In the genomic region with DNA sequence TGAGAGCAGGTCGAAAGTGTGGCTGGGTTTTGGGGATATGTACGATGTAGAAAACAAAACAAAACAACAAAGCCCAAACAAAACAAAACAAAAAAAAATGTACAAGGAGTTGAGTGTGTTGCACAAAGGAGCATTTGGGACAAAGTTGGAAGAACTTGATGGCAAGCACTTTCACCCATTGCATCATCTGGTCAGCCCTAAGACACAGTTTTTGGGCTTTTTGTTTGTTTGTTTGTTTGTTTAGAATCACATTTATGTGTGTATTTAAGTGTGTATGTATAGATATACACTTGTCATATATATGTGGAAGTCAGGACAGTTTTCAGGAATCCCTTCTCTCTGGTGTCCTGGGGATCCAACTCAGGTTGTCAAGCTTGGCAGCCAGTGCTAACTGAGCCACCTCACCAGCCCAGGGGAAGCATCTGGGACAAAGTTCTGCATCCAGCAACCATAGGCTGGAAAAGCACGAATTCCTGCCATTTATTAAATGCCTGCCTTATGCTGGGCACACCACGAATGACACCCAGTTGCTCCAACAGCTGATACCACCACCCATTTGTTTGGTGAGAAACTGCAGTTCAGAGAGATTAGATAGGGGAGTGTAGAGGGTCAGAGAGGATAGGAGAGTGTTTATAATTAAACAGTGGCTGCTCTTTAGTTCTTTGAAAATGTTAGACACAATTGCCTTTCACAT, we compare ENCODE assay signal across 14 mouse cellular contexts. TPM values are rescaled to one million over a fixed set of nuclear protein-coding genes. Genes with fewer than 3 reads are reported as not detected.
DNase-seq lines count a peak whose midpoint lies in the region; ATAC-seq and TF ChIP-seq lines count a peak whose summit lies in the region.
"Had no signal": no experiment of that assay in that cellular context is flagged by ENCODE, and none has a peak within 500 bp of the region (broad histone marks: within the 10 kb centered on the region; RNA-seq: fewer than 3 reads in every experiment).

No protein-coding gene starts in this region.

- no peak for ATAC-seq in embryonic facial prominence, embryonic 13.5 days (ENCODE audit: insufficient number of reproducible peaks, insufficient read depth, low FRiP score, low TSS enrichment, low read depth)
- no peak for ATAC-seq in limb, embryonic 15.5 days (ENCODE audit: insufficient number of reproducible peaks, low FRiP score, low TSS enrichment, low read depth)
- ATAC-seq in stomach, postnatal 0 days (ENCODE audit: low FRiP score, low TSS enrichment): no peak

- no peaks in the 10 kb centered on the region for H3K36me3 ChIP-seq in embryonic facial prominence, embryonic 13.5 days
- H3K36me3 ChIP-seq in embryonic facial prominence, embryonic 10.5 days (replicated peaks): no peaks in the 10 kb centered on the region
- H3K36me3 ChIP-seq in limb, embryonic 15.5 days: no peaks in the 10 kb centered on the region
- no peaks in the 10 kb centered on the region for H3K36me3 ChIP-seq in stomach, postnatal 0 days (ENCODE audit: control insufficient read depth, insufficient read depth, low read length)
- H3K36me3 ChIP-seq: heart, embryonic 13.5 days; lung, embryonic 15.5 days had no signal

- peaks cover 26% of the 10 kb centered on the region for H3K4me1 ChIP-seq in embryonic facial prominence, embryonic 13.5 days
- H3K4me1 ChIP-seq in embryonic facial prominence, embryonic 10.5 days: peaks cover 39% of the 10 kb centered on the region
- peaks cover 11% of the 10 kb centered on the region for H3K4me1 ChIP-seq in limb, embryonic 15.5 days
- H3K4me1 ChIP-seq in stomach, postnatal 0 days (replicated peaks; ENCODE audit: control insufficient read depth, insufficient read depth): no peaks in the 10 kb centered on the region; the same call in 1 of the 2 replicates
- peaks cover 13% of the 10 kb centered on the region for H3K4me1 ChIP-seq in cerebellum, adult 2 months (ENCODE audit: control insufficient read depth, insufficient read depth, low read length)

- intact Hi-C loops in left cerebral cortex, postnatal 4 days (cut with DNase I): no loop called here

- no peaks in the 10 kb centered on the region for H3K27me3 ChIP-seq in embryonic facial prominence, embryonic 13.5 days
- no peaks in the 10 kb centered on the region for H3K27me3 ChIP-seq in embryonic facial prominence, embryonic 10.5 days (replicated peaks; ENCODE audit: low read depth, poor library complexity, severe bottlenecking)
- no peaks in the 10 kb centered on the region for H3K27me3 ChIP-seq in limb, embryonic 15.5 days
- H3K27me3 ChIP-seq in stomach, postnatal 0 days (ENCODE audit: control insufficient read depth, insufficient read depth, low read length): no peaks in the 10 kb centered on the region
- H3K27me3 ChIP-seq in cerebellum, adult 2 months (ENCODE audit: control insufficient read depth, insufficient read depth, low read length): no peaks in the 10 kb centered on the region
- H3K27me3 ChIP-seq: heart, embryonic 13.5 days; lung, embryonic 15.5 days had no signal

- H3K4me2 ChIP-seq in embryonic facial prominence, embryonic 13.5 days: no peak overlapping the region
- H3K4me2 ChIP-seq in limb, embryonic 15.5 days: no peak overlapping the region
- no peak overlapping the region for H3K4me2 ChIP-seq in stomach, postnatal 0 days (replicated peaks; ENCODE audit: low read depth)
- H3K4me2 ChIP-seq: heart, embryonic 13.5 days; hindbrain, embryonic 14.5 days; lung, embryonic 15.5 days; midbrain, embryonic 11.5 days had no signal

- H3K9ac ChIP-seq in embryonic facial prominence, embryonic 13.5 days: no peak overlapping the region
- H3K9ac ChIP-seq in limb, embryonic 15.5 days: no peak overlapping the region
- H3K9ac ChIP-seq in stomach, postnatal 0 days (ENCODE audit: low read length): no peak overlapping the region
- H3K9ac ChIP-seq: hindbrain, embryonic 14.5 days; lung, embryonic 15.5 days had no signal

- H3K9me3 ChIP-seq in embryonic facial prominence, embryonic 13.5 days: no peaks in the 10 kb centered on the region
- H3K9me3 ChIP-seq in embryonic facial prominence, embryonic 10.5 days: no peaks in the 10 kb centered on the region
- no peaks in the 10 kb centered on the region for H3K9me3 ChIP-seq in limb, embryonic 15.5 days
- no peaks in the 10 kb centered on the region for H3K9me3 ChIP-seq in stomach, postnatal 0 days (ENCODE audit: control insufficient read depth, low read length)
- H3K9me3 ChIP-seq: heart, embryonic 13.5 days; lung, embryonic 15.5 days had no signal

- no peak for TF ChIP-seq CTCF in stomach, postnatal 0 days (IDR thresholded peaks at IDR 0.05; ENCODE audit: low read depth)
- no peak for TF ChIP-seq CTCF in cerebellum, adult 2 months (IDR thresholded peaks at IDR 0.05; ENCODE audit: borderline replicate concordance, insufficient read depth, low read depth, low read length)

- 33% methylated on average over 4 of the region's 4 CpGs for WGBS in embryonic facial prominence, embryonic 13.5 days
- WGBS in embryonic facial prominence, embryonic 10.5 days: 50% methylated on average over 4 of the region's 4 CpGs
- 19% methylated on average over 4 of the region's 4 CpGs for WGBS in limb, embryonic 15.5 days
- WGBS in stomach, postnatal 0 days: 16% methylated on average over 4 of the region's 4 CpGs
- WGBS in cerebellum, adult 2 months: 59% methylated on average over 4 of the region's 4 CpGs

- peak overlapping the region; percentile 19; the same call in 1 of the 2 replicates for H3K27ac ChIP-seq in embryonic facial prominence, embryonic 13.5 days
- no peak overlapping the region for H3K27ac ChIP-seq in embryonic facial prominence, embryonic 10.5 days (replicated peaks)
- H3K27ac ChIP-seq in limb, embryonic 15.5 days: peak overlapping the region; percentile 73; the same call in 1 of the 2 replicates
- H3K27ac ChIP-seq in stomach, postnatal 0 days (replicated peaks): peak overlapping the region; percentile 2; the same call in 1 of the 2 replicates
- H3K27ac ChIP-seq in cerebellum, adult 2 months (ENCODE audit: insufficient read depth, low read length): no peak overlapping the region
- H3K27ac ChIP-seq: heart, embryonic 13.5 days; hindbrain, embryonic 14.5 days; lung, embryonic 15.5 days had no signal

- no peak for DNase-seq in embryonic facial prominence, embryonic 10.5 days (ENCODE audit: low spot score)
- DNase-seq in thymus, postnatal 14 days: peak; percentile 43
- no peak for DNase-seq in thymus, postnatal 0 days (ENCODE audit: low spot score)
- DNase-seq in stomach, postnatal 0 days (ENCODE audit: low spot score): no peak
- DNase-seq in left cerebral cortex, postnatal 4 days: no peak
- DNase-seq in cerebellum, adult 2 months: no peak
- DNase-seq: adrenal gland, postnatal 25 days; cerebellum, adult 11-12 months had no signal

- no peak for TF ChIP-seq POLR2A in cerebellum, adult 2 months (IDR thresholded peaks at IDR 0.05; ENCODE audit: borderline replicate concordance, insufficient read depth, low read length)

- no peak overlapping the region for H3K4me3 ChIP-seq in embryonic facial prominence, embryonic 13.5 days
- H3K4me3 ChIP-seq in embryonic facial prominence, embryonic 10.5 days: no peak overlapping the region
- no peak overlapping the region for H3K4me3 ChIP-seq in limb, embryonic 15.5 days
- no peak overlapping the region for H3K4me3 ChIP-seq in stomach, postnatal 0 days (ENCODE audit: low read depth, low read length)
- no peak overlapping the region for H3K4me3 ChIP-seq in cerebellum, adult 2 months (replicated peaks; ENCODE audit: insufficient read depth, low read depth, low read length)
- H3K4me3 ChIP-seq: heart, embryonic 13.5 days; lung, embryonic 15.5 days had no signal

- no peak for TF ChIP-seq EP300 in stomach, postnatal 0 days (optimal IDR thresholded peaks at IDR 0.05)

RNA-seq across cellular contexts. Expression of a gene that starts 5.5 kb away (rescaled TPM):
- polyA plus RNA-seq in embryonic facial prominence, embryonic 13.5 days (2015; fragmentation: Nextera tagmentation; extraction: Ambion mirVana): 28.8 and 33.0 TPM in 2 replicates
- polyA plus RNA-seq in embryonic facial prominence, embryonic 10.5 days (2016; fragmentation: Nextera tagmentation; extraction: Ambion mirVana): 39.3 and 41.3 TPM in 2 replicates
- polyA plus RNA-seq in thymus, postnatal 0 days (2015; fragmentation: Nextera tagmentation; extraction: Ambion mirVana): 73.7 and 80.7 TPM in 2 replicates
- 24.4 and 25.2 TPM in 2 replicates for polyA plus RNA-seq in limb, embryonic 15.5 days (2015; fragmentation: Nextera tagmentation; extraction: Ambion mirVana)
- polyA plus RNA-seq in stomach, postnatal 0 days (2015; fragmentation: Nextera tagmentation; extraction: Ambion mirVana): 8.7 and 9.5 TPM in 2 replicates
- 100 to 1,000 TPM; 132 to 138 TPM for total RNA-seq in left cerebral cortex, postnatal 4 days (2021)
- 109 and 126 TPM in 2 replicates for polyA plus RNA-seq in cerebellum, adult 2 months (2012; rRNA removed)

RNA-seq across cellular contexts. Expression of a gene that starts 44.1 kb away (rescaled TPM):
- 2.1 and 3.2 TPM in 2 replicates for polyA plus RNA-seq in embryonic facial prominence, embryonic 13.5 days (2015; fragmentation: Nextera tagmentation; extraction: Ambion mirVana)
- polyA plus RNA-seq in embryonic facial prominence, embryonic 10.5 days (2016; fragmentation: Nextera tagmentation; extraction: Ambion mirVana): 4.8 and 5.6 TPM in 2 replicates
- polyA plus RNA-seq in thymus, postnatal 0 days (2015; fragmentation: Nextera tagmentation; extraction: Ambion mirVana): 1.2 and 1.8 TPM in 2 replicates
- 1.3 and 1.8 TPM in 2 replicates for polyA plus RNA-seq in limb, embryonic 15.5 days (2015; fragmentation: Nextera tagmentation; extraction: Ambion mirVana)
- polyA plus RNA-seq in stomach, postnatal 0 days (2015; fragmentation: Nextera tagmentation; extraction: Ambion mirVana): 0.53 and 0.57 TPM in 2 replicates
- total RNA-seq in left cerebral cortex, postnatal 4 days (2021): 1 to 10 TPM; 1.1 to 2.0 TPM
- polyA plus RNA-seq in cerebellum, adult 2 months (2012; rRNA removed): 0.78 and 0.80 TPM in 2 replicates

Comparison
In these comparisons a context has a peak if more than half of its experiments do, and no peak if none do; other contexts are left out.
1. H3K27ac ChIP-seq: peak in embryonic facial prominence, embryonic 13.5 days (single experiment), limb, embryonic 15.5 days (single experiment) and stomach, postnatal 0 days (single experiment); none in embryonic facial prominence, embryonic 10.5 days (single experiment) and cerebellum, adult 2 months (single experiment).